Mouse (Mus musculus): ENCODE data around the gene Stt3b. TPM values are rescaled to one million over a fixed set of nuclear protein-coding genes. Genes with fewer than 3 reads are reported as not detected.

Stt3b gene
- polyA plus RNA-seq, 1 experiment = 41.2 TPM

DNA sequence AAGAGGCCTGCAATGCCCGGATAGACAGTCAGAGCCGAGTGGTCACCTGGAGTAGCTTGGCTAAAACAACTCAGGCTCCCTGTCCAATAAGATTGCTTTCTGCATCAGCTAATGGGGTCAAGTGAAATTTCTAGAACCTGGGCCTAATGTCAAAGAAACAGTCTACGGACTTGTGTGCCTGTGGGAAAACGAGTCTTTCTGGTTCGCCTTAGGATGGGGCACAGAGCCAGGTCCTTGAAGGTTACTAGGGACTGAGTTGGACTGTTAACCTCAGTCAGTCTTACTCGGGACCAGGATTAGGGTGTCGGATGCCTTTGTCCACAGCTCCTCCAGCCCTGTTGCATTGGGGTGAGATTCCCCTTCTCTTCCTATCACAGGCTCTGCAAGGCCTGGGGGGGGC, 113.1 kb downstream of the Stt3b start:
- no peak overlapping the region for H3K4me2 ChIP-seq (ENCODE audit: low read depth)
- TF ChIP-seq E2F4 (IDR thresholded peaks at IDR 0.05; ENCODE audit: insufficient read depth) (no peak), TCF12 (IDR thresholded peaks at IDR 0.05; ENCODE audit: insufficient read depth, poor library complexity, severe bottlenecking) (no peak), POLR2AphosphoS2 (IDR thresholded peaks at IDR 0.05; ENCODE audit: insufficient read length, low read depth) (no peak), TCF3 (IDR thresholded peaks at IDR 0.05; ENCODE audit: insufficient read length, low read depth) (no peak), MYOD1 (IDR thresholded peaks at IDR 0.05; ENCODE audit: control insufficient read depth in 1 of 3, insufficient read length in 2 of 3, low read depth in 2 of 3) (no peak), USF1 (IDR thresholded peaks at IDR 0.05; ENCODE audit: low read depth) (no peak), REST (IDR thresholded peaks at IDR 0.05; ENCODE audit: insufficient read depth, insufficient read length) (no peak), POLR2A (IDR thresholded peaks at IDR 0.05; ENCODE audit: insufficient read length, low read depth) (no peak), SRF (IDR thresholded peaks at IDR 0.05; ENCODE audit: control insufficient read depth, insufficient read length, low read depth) (no peak), CEBPB (IDR thresholded peaks at IDR 0.05; ENCODE audit: insufficient read depth, poor library complexity, severe bottlenecking) (no peak), MAX (IDR thresholded peaks at IDR 0.05; ENCODE audit: low read depth) (no peak), MYOG (IDR thresholded peaks at IDR 0.05; ENCODE audit: control insufficient read depth in 1 of 3, insufficient read depth in 1 of 3, insufficient read length in 2 of 3, low read depth in 2 of 3) (no peak)

DNA sequence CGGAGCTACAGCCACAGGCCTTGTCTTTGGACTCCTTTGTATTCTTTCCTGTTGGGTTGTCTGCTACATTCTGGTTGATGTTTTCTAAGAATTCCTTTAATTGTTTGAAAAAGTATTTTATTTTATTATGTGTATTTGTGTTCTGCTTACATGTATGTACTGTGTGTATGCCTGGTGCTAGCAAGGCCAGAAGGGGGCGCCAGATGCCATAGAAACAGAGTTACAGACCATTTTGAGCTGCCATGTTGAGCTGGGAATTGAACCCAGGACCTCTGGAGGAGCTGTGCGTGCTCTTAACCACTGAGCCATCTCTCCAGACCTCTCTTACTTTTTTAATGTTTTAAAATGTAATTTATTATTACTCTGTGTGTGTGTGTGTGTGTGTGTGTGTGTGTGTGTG, 117.3 kb downstream of the Stt3b start:
- Histone ChIP-seq H3K4me2 (ENCODE audit: low read depth) (no peak overlapping the region), H3K27me3 (ENCODE audit: control insufficient read depth, insufficient read depth, insufficient read length) (no peaks in the 10 kb centered on the region), H3K79me2 (ENCODE audit: control insufficient read depth, insufficient read depth) (no peaks in the 10 kb centered on the region), H3K36me3 (ENCODE audit: control insufficient read depth, insufficient read depth) (no peaks in the 10 kb centered on the region), H3K4me3 (no peak overlapping the region), H3ac (ENCODE audit: control insufficient read depth, insufficient read length) (no peak overlapping the region)
- TF ChIP-seq SRF (IDR thresholded peaks at IDR 0.05; ENCODE audit: control insufficient read depth, insufficient read length, low read depth) (no peak), TCF12 (IDR thresholded peaks at IDR 0.05; ENCODE audit: insufficient read depth, poor library complexity, severe bottlenecking) (no peak)

More for the DNA sequence above, 113.1 kb downstream of the Stt3b start:
- no peaks in the 10 kb centered on the region for H3K36me3 ChIP-seq (ENCODE audit: control insufficient read depth, insufficient read depth)
- no peaks in the 10 kb centered on the region for H3K79me2 ChIP-seq (ENCODE audit: control insufficient read depth, insufficient read depth)
- no peak overlapping the region for H3ac ChIP-seq (ENCODE audit: control insufficient read depth, insufficient read length)
- no peak overlapping the region for H3K4me3 ChIP-seq
- H3K27me3 ChIP-seq (ENCODE audit: control insufficient read depth, insufficient read depth, insufficient read length) = no peaks in the 10 kb centered on the region

All from myocyte (in vitro differentiated cells).